Mouse (Mus musculus): ENCODE results near the gene Pon1.

DNA sequence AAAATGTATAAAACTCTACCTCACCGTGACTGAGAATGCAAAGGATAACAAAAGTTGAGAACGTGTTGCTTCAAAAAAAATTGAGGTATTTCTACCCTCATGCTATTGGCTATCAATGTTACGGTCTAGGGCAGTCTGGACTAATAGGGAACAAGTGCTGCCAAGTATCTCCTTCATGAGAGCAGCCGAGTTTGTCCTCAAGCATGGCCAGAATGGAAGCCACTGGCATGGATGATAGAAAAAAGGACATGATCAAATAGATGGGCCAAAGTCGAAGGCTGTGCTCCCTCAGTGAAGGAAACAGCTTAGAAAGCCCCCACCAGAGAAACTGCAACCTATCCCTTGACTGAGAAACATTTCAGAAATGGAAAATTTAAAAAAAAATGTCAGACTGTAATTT is 5.7 kb downstream of the Pon1 start:
- no peak for TF ChIP-seq POLR2A (IDR thresholded peaks at IDR 0.05; ENCODE audit: low read depth, low read length)
- no peak for TF ChIP-seq CTCF (conservative IDR thresholded peaks at IDR 0.05; ENCODE audit: insufficient read depth, insufficient read length, low read depth, low read length)
